Comparison of ENCODE assay signal across 32 mouse cellular contexts in genomic region chr13:5716749-5717148, GRCm38 (mm10).
DNase-seq lines count a peak whose midpoint lies in the region; ATAC-seq and TF ChIP-seq lines count a peak whose summit lies in the region.
"Had no signal": no experiment of that assay in that cellular context is flagged by ENCODE, and none has a peak within 500 bp of the region (broad histone marks: within the 10 kb centered on the region; RNA-seq: fewer than 3 reads in every experiment).

No protein-coding gene starts in this region.

- TF ChIP-seq CTCF in MEL (IDR thresholded peaks at IDR 0.05 in 2 of 3, conservative IDR thresholded peaks at IDR 0.05 in 1 of 3; ENCODE audit: control insufficient read depth in 1 of 3, insufficient read depth in 1 of 3, low read depth in 2 of 3, low read length in 3 of 3, poor library complexity in 1 of 3, severe bottlenecking in 1 of 3): no peak

- no peaks in the 10 kb centered on the region for H3K4me1 ChIP-seq in MEL (ENCODE audit: control insufficient read depth in 1 of 2, insufficient read depth in 2 of 2, low read length in 2 of 2)
- H3K4me1 ChIP-seq: embryonic facial prominence, embryonic 10.5 days; forebrain, embryonic 13.5 days; hindbrain, embryonic 12.5 days; neural tube, embryonic 12.5 days; stomach, embryonic 15.5 days had no signal

- H3K9ac ChIP-seq in MEL (ENCODE audit: control insufficient read depth, low read depth, low read length, poor library complexity, severe bottlenecking): no peak overlapping the region
- H3K9ac ChIP-seq: embryonic facial prominence, embryonic 15.5 days; forebrain, embryonic 13.5 days; heart, embryonic 12.5 days; hindbrain, embryonic 12.5 days; liver, embryonic 14.5 days; lung, embryonic 14.5 days; neural tube, embryonic 12.5 days; stomach, embryonic 15.5 days had no signal

- no peaks in the 10 kb centered on the region for H3K27me3 ChIP-seq in MEL (ENCODE audit: control insufficient read depth in 1 of 2, insufficient read depth in 2 of 2, low read length in 2 of 2)
- H3K27me3 ChIP-seq: embryonic facial prominence, embryonic 15.5 days; forebrain, embryonic 13.5 days; heart, embryonic 12.5 days; hindbrain, embryonic 12.5 days; neural tube, embryonic 12.5 days; stomach, embryonic 15.5 days had no signal

- TF ChIP-seq RAD21 in MEL (IDR thresholded peaks at IDR 0.05; ENCODE audit: low read depth, low read length): no peak

- intact Hi-C loops in heart, postnatal 25 days (cut with DNase I): loop anchor here (10.0 kb wide), 1 partner anchor 758 kb away; no protein-coding TSS in a partner anchor
- intact Hi-C loops in left cerebral cortex, postnatal 25 days (cut with DNase I): loop anchor here (10.0 kb wide), 1 partner anchor 758 kb away; no protein-coding TSS in a partner anchor
- intact Hi-C loops in heart, postnatal 36 days (cut with DNase I): loop anchor here (10.0 kb wide), 1 partner anchor 1052 kb away; no protein-coding TSS in a partner anchor

- peak; percentile 21 for DNase-seq in CD4-positive, CD25-positive, alpha-beta regulatory T cell, adult 2 months (ENCODE audit: low read depth, low spot score)
- peak; percentile 29 for DNase-seq in MEL (ENCODE audit: low read depth, low spot score)
- DNase-seq in heart, postnatal 25 days (ENCODE audit: low spot score): no peak
- no peak for DNase-seq in urinary bladder, adult 2 months (ENCODE audit: low spot score)
- DNase-seq in left cerebral cortex, postnatal 25 days (ENCODE audit: low spot score in 2 of 2): no peak
- no peak for DNase-seq in heart, postnatal 36 days
- DNase-seq: adrenal gland, postnatal 14 days; cerebellum, adult 11-12 months; cerebellum, postnatal 10 days; gastrocnemius, postnatal 14 days; heart, adult 2 months; kidney, adult 9 months; kidney, postnatal 10 days; layer of hippocampus, postnatal 36 days; liver; lung, embryonic 14.5 days; lung, postnatal 14 days; thymus, postnatal 14 days had no signal

- TF ChIP-seq EP300 in MEL (IDR thresholded peaks at IDR 0.05; ENCODE audit: low read depth in 1 of 2, low read length in 2 of 2): no peak

- no peaks in the 10 kb centered on the region for H3K36me3 ChIP-seq in MEL (ENCODE audit: control insufficient read depth in 1 of 2, insufficient read depth in 2 of 2, low read length in 2 of 2)
- H3K36me3 ChIP-seq: embryonic facial prominence, embryonic 10.5 days; embryonic facial prominence, embryonic 15.5 days; heart, embryonic 12.5 days; hindbrain, embryonic 12.5 days; neural tube, embryonic 12.5 days; stomach, embryonic 15.5 days had no signal

- ATAC-seq in inflammation-experienced regulatory T-cells, adult 6 months: peak; percentile 5
- ATAC-seq in monocyte, adult 5-6 weeks (replicated peaks; ENCODE audit: insufficient number of reproducible peaks, low FRiP score, low TSS enrichment, poor library complexity, severe bottlenecking): 0 out of 2 replicates have a peak, but pooled peaks have one; percentile 59
- ATAC-seq: forebrain, embryonic 13.5 days; hindbrain, postnatal 0 days; intestine, postnatal 0 days; midbrain, embryonic 16.5 days had no signal

- H3K4me3 ChIP-seq in MEL (ENCODE audit: control insufficient read depth in 1 of 2, insufficient read depth in 1 of 2, low read depth in 2 of 2, low read length in 2 of 2): no peak overlapping the region
- H3K4me3 ChIP-seq: embryonic facial prominence, embryonic 10.5 days; embryonic facial prominence, embryonic 15.5 days; forebrain, embryonic 13.5 days; heart, adult 2 months; heart, embryonic 12.5 days; hindbrain, embryonic 12.5 days; myocyte; neural tube, embryonic 12.5 days; stomach, embryonic 15.5 days had no signal

- TF ChIP-seq POLR2A in MEL (IDR thresholded peaks at IDR 0.05; ENCODE audit: control insufficient read depth in 1 of 2, insufficient read depth in 1 of 2, low read depth in 1 of 2, low read length in 2 of 2, poor library complexity in 1 of 2): no peak

- H3K27ac ChIP-seq in MEL (ENCODE audit: control insufficient read depth, low read depth, low read length): no peak overlapping the region
- H3K27ac ChIP-seq: embryonic facial prominence, embryonic 10.5 days; embryonic facial prominence, embryonic 15.5 days; forebrain, embryonic 13.5 days; heart, adult 2 months; hindbrain, embryonic 12.5 days; hindbrain, postnatal 0 days; liver, embryonic 14.5 days; neural tube, embryonic 12.5 days; stomach, embryonic 15.5 days had no signal

- no peaks in the 10 kb centered on the region for H3K79me2 ChIP-seq in MEL (ENCODE audit: control insufficient read depth, insufficient read depth, low read length, poor library complexity)

- H3K9me3 ChIP-seq in MEL (replicated peaks; ENCODE audit: insufficient read depth, low read length): no peaks in the 10 kb centered on the region
- H3K9me3 ChIP-seq: embryonic facial prominence, embryonic 10.5 days; embryonic facial prominence, embryonic 15.5 days; forebrain, embryonic 13.5 days; heart, embryonic 12.5 days; hindbrain, embryonic 12.5 days; neural tube, embryonic 12.5 days; stomach, embryonic 15.5 days had no signal

TF ChIP-seq in MEL, 35 proteins besides CTCF, POLR2A, EP300 and RAD21:
- no peak for TF ChIP-seq ZC3H11A (IDR thresholded peaks at IDR 0.05; ENCODE audit: low read depth, low read length)
- TF ChIP-seq RCOR1 (IDR thresholded peaks at IDR 0.05; ENCODE audit: low read depth, low read length): no peak
- TF ChIP-seq MEF2A (IDR thresholded peaks at IDR 0.05; ENCODE audit: extremely low read depth, insufficient replicate concordance, low read depth, low read length, poor library complexity, severe bottlenecking): no peak
- no peak for TF ChIP-seq GATA1 (IDR thresholded peaks at IDR 0.05; ENCODE audit: low read depth, low read length)
- TF ChIP-seq SIN3A (IDR thresholded peaks at IDR 0.05; ENCODE audit: low read length): no peak
- no peak for TF ChIP-seq POLR2AphosphoS2 (IDR thresholded peaks at IDR 0.05; ENCODE audit: low read length)
- TF ChIP-seq ETS1 (IDR thresholded peaks at IDR 0.05; ENCODE audit: low read depth, low read length): no peak

Comparison
In these comparisons a context has a peak if more than half of its experiments do, and no peak if none do; other contexts are left out.
1. DNase-seq: peak in CD4-positive, CD25-positive, alpha-beta regulatory T cell, adult 2 months (single experiment) and MEL (single experiment); none in heart, postnatal 25 days (single experiment), urinary bladder, adult 2 months (single experiment), left cerebral cortex, postnatal 25 days (0 of 2) and heart, postnatal 36 days (0 of 2).